Mouse (Mus musculus) right cerebral cortex, postnatal 25 days (tissue): Measurements from ENCODE around the gene Kcnip1.

ENCODE experiments used
- DNase-seq: peaks from one replicate; pipeline ENCODE4 v3.0.0; 2022

The Kcnip1 gene

GRCm38 (mm10) chr11:33992938-33993337, at the start of gene Kcnip1:
TSS of gene Kcnip1 (minus strand) at chr11:33993152.
- DNase-seq: no peak

DNA sequence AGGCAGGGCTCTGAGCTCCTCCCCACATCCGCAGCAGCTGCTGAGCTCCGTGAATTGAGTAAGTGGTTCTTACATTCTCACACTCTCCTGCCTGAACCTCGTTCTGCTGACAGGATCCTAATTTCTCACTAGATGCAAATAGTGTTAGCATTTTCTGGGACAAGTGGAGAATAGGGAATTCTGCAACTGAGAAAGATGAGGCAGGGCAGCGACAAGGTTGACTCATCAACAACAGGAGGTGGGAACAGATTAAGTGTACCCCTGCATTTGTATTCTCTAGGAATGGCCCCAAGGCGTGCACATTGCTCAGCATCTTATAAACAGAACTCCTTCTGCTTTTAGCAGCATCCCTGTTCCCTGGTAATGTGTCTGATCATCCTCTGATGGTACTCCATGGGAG, 47.1 kb upstream of the Kcnip1 start:
- no peak for DNase-seq

DNA sequence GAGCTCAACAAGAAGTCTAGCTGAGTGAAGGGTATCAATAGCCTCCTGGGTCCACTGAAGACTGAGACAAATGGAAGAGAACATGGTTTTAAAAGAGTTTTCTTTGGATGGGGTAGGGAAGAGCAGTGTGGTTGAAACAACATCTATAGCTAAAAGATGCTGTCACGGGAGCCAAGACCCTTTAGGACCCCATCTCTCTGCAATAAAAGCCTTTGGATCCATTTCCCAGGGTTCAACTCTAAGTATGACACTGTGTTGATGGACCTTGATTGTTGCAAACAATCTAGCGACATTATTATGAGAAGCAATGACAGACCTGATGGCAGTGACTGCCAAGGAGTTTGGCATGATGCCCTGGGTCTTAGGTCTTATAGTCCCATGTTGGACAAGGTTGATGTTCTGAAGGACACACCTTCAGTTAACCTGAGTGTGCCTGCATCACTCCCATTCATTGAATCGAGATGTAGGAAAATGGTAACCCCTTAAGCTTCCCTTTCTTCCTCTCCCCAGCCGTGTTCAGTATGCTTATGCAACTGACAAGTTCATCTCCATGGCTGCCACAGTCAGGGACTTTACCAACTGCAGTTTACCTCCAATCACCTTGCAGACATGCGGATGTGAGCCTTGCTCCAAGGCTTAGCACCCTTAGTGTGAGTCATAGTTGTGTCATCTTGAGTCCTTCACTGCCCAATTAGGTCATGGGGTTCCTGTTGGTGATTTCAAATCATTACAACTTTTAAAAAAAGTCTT, 43.1 kb upstream of the Kcnip1 start:
- no peak for DNase-seq

DNA sequence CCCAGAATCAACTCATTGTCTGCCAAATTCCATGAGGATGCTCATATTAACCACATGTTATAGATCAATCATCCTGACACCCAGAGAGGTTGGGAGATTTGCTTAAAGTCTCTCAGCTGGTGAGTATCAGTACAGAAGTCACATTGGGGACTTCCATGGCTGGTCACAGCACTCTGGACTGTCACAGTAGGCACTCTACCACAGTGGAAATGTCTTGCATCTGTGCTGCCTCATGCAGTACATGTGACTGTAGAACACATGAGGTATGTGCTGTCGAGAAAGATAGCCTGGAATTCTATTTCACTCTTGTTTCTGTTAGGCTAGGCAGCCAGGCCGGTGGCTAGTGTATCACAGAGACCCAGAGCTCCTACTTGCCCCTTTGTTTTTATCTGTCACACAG, 41.8 kb upstream of the Kcnip1 start:
- DNase-seq: no peak

GRCm38 (mm10) chr11:34034008-34034505, 41.1 kb upstream of the Kcnip1 start:
- peak; percentile 15 for DNase-seq

GRCm38 (mm10) chr11:34031015-34031805, 38.3 kb upstream of the Kcnip1 start:
- DNase-seq: no peak

GRCm38 (mm10) chr11:34029658-34030057, 36.7 kb upstream of the Kcnip1 start:
- no peak for DNase-seq

DNA sequence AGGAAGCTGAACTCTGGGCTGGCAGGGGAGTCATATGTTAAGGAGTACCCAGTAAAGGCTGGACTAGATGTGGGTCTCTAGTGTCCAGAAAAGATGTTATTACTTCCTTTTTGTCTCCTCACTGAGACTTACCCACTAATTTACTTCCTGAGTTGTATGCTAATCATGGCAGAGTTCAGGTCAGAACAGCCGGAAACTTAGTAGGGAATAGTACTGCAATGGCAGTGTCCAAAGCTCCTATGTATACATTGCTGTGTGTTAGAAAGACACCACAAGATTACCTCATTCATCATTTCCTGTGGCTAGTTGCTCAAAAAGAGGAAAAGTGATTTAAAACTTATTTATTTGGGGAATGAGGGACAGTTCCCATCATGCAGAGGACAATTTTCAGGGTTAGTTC, 32.1 kb upstream of the Kcnip1 start:
- DNase-seq: no peak

DNA sequence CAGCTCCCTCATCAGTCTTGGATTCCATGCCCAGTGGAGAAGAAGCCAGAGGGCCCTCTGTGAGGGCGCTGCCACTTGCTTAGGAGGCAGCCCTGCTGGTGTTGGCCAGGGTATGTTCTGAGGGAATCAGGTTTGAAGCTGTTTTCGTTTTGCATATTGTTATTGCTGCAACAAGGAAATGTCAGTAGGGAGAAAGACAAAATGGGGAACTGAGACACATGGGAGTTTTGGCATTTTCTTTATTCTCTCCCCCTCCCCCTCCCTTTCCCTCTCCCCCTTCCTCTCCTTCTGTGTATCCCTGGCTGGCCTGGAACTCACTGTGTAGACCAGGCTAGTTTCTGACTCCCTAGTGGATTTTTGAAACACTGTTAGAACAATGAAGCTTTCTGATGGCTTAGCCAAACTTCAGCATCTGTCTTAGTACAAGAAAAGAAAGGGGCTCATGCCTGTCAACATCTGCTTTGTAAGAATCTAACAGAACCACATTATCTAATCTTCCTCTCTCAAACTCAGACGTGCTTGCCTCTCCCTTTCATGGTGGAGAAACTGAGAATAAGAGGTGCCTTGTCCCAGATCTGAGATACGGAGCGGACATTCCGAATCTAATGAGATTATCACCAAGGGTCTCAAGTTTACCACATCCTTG, 19.2 kb upstream of the Kcnip1 start:
- DNase-seq: no peak

- DNase-seq: peak; percentile 36
Observed at GRCm38 (mm10) chr11:34010859-34011172, 17.9 kb upstream of the Kcnip1 start.

DNA sequence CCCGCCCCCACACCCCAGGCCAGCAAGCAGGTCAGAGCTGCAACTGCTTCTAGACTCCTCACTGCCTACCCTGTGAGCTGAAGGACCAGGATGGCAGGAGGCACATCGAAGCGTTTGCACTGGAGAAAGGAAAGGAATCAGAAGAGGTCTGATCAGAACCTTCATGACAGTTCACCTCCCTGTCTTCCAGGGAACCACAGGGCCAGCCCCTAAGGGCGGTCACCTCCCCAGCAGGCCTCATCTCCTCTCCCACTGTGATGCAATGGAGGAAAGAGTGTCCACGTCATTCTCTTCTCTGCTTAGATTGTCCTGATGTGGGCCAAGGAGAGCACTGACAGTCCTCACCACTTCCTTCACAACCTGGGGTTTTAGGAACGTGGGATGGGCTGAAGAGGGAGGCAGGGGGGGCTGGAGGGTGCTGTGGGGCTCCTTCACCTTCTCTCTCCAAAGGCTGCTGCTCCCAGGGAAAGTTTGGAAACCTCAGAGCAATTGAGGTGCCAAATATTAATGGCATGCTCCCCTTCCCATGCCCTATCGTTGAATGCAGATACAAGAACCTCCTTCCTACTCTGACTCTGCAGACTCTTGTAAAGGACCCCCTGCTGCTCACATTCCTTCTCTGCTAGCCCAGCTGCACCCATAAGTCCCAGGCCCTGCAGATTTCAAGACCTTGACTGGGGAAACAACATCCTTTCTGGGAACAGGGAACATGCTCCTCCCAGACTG, 17.3 kb upstream of the Kcnip1 start:
- DNase-seq: no peak

GRCm38 (mm10) chr11:34009316-34010087, 16.6 kb upstream of the Kcnip1 start:
- DNase-seq: no peak

GRCm38 (mm10) chr11:34008702-34009101, 15.8 kb upstream of the Kcnip1 start:
- DNase-seq: peak; percentile 34

GRCm38 (mm10) chr11:34008214-34008613, 15.3 kb upstream of the Kcnip1 start:
- no peak for DNase-seq

GRCm38 (mm10) chr11:34007616-34008015, 14.7 kb upstream of the Kcnip1 start:
- DNase-seq: no peak

DNA sequence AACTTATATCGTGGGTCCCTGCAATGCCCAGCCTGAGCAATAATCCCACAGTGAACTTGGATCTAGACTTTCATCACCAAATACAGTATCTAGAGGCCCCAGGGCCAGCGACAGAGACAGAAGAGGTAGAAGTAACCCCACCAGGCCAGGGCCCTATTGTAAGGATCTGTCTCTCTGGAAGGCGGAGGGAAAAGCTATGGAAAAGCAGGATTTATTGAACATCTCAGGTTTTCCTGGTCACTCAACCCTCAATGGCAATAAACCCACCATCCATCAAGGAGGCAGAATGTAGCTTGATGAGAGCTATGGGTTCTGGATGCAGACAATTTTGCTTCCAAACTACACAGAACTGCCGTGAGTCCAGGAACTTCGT, 9.6 kb upstream of the Kcnip1 start:
- DNase-seq: no peak

- DNase-seq: peak; percentile 44
Observed at GRCm38 (mm10) chr11:34001938-34002592, 9.1 kb upstream of the Kcnip1 start.

DNA sequence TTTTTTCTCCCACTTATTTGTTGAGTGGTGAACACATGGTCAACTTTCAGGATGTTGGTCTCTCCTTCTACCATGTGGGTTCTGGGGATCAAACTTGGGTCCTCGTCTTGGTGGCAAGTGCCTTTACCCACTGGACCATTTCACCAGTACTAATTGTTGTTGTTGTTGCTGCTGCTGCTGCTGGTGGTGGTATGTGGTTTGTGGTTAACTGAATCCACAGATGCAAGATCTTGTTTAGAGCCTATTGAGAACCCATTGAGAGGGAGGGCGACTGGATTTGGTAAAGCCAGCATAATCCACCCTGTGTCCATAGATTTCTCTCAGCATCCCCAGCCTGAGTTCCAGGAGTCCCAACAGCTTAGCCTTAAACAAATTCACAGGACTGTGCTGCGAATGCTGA, 7.5 kb upstream of the Kcnip1 start:
- DNase-seq: no peak

DNA sequence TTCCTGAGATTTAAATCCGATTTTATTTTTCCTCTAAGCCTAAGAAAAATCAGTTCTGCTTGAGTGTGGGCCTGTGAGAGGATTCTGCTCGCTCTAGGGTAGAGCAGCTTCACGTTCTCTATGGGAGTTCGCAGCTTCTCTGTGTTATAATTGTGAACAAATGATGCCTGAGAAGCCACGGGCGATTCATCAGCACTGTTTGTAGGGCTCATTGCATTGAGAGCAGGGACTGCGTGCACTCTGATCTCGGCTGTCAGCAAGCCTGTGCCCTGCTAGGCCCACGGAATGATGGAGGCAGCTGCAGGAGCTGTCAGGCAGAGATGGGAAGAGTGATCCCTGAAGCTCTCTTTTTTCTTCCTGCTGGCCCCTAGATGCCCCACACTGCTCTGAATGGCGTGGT, 5.3 kb upstream of the Kcnip1 start:
- DNase-seq: no peak

GRCm38 (mm10) chr11:33993496-33993895, 544 bp upstream of the Kcnip1 start:
- no peak for DNase-seq

DNA sequence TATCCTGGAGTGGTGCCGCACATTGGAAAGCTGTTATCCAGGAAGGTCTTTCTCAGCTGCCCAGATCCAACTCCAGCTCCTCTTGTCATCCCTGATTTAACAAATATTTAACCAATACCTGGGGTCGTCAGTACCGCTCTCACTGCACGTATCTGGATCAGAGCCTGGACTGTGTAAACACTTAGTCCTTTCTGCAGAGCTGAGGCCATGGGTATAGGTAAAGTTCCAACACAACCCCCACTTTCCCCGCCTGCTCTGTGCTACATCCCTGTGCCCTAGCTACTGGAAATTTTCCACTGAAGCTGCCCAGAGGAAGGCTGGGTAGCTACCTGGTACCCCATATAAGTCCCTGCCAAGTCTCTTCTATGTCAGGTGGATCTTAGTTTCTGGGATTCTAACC, 3.0 kb downstream of the Kcnip1 start:
- no peak for DNase-seq

DNA sequence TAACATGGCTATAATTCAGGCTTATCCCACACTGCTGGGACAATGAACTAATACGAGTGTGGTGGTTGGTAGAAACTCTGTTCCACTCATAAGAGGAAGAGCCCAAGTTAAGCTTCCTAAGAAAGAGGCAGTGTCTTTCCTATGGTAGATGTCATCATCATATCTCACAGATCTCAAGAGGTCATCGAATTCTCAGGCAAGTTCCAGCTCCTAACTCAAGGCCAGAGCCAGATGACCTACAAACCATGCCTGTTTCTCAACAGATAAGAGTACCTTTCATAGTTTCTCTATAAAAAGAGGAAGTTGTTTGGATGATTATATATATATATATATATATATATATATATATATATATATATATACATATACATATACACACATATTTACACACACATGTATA, 6.4 kb downstream of the Kcnip1 start:
- DNase-seq: no peak
